Comparison of ENCODE assay signal across 8 mouse cellular contexts in genomic region chr11:85312818-85313217, GRCm38 (mm10). TPM values are rescaled to one million over a fixed set of nuclear protein-coding genes. Genes with fewer than 3 reads are reported as not detected.
DNase-seq lines count a peak whose midpoint lies in the region; ATAC-seq and TF ChIP-seq lines count a peak whose summit lies in the region.

No protein-coding gene starts in this region.

- H3K27ac ChIP-seq in MEL (ENCODE audit: control insufficient read depth, low read depth, low read length): no peak overlapping the region
- H3K27ac ChIP-seq in forebrain, postnatal 0 days (ENCODE audit: low read depth, low read length): no peak overlapping the region; the same call in 1 of the 2 replicates
- no peak overlapping the region for H3K27ac ChIP-seq in hindbrain, embryonic 10.5 days
- H3K27ac ChIP-seq in lung, embryonic 15.5 days: no peak overlapping the region

- 12% methylated on average over 2 of the region's 2 CpGs for WGBS in forebrain, postnatal 0 days
- WGBS in hindbrain, embryonic 10.5 days: 44% methylated on average over 2 of the region's 2 CpGs
- 14% methylated on average over 2 of the region's 2 CpGs for WGBS in lung, embryonic 15.5 days

- peak overlapping the region; percentile 95 for H3K4me2 ChIP-seq in forebrain, postnatal 0 days (ENCODE audit: low read depth)
- H3K4me2 ChIP-seq in lung, embryonic 15.5 days: peak overlapping the region; percentile 82

- H3K27me3 ChIP-seq in MEL (ENCODE audit: control insufficient read depth in 1 of 2, insufficient read depth in 2 of 2, low read length in 2 of 2): no peaks in the 10 kb centered on the region
- H3K27me3 ChIP-seq in forebrain, postnatal 0 days (ENCODE audit: insufficient read depth, low read length): no peaks in the 10 kb centered on the region
- no peaks in the 10 kb centered on the region for H3K27me3 ChIP-seq in hindbrain, embryonic 10.5 days (ENCODE audit: insufficient read depth, poor library complexity, severe bottlenecking)
- no peaks in the 10 kb centered on the region for H3K27me3 ChIP-seq in lung, embryonic 15.5 days

- TF ChIP-seq EP300 in MEL (IDR thresholded peaks at IDR 0.05; ENCODE audit: low read depth in 1 of 2, low read length in 2 of 2): no peak

- H3K9ac ChIP-seq in MEL (ENCODE audit: control insufficient read depth, low read depth, low read length, poor library complexity, severe bottlenecking): peak overlapping the region; percentile 19; the same call in 1 of the 2 replicates
- H3K9ac ChIP-seq in forebrain, postnatal 0 days: 0 out of 2 replicates have a peak overlapping the region, but pooled peaks have one; percentile 1
- no peak overlapping the region; the same call in 1 of the 2 replicates for H3K9ac ChIP-seq in lung, embryonic 15.5 days

- TF ChIP-seq CTCF in MEL (IDR thresholded peaks at IDR 0.05 in 2 of 3, conservative IDR thresholded peaks at IDR 0.05 in 1 of 3; ENCODE audit: control insufficient read depth in 1 of 3, insufficient read depth in 1 of 3, low read depth in 2 of 3, low read length in 3 of 3, poor library complexity in 1 of 3, severe bottlenecking in 1 of 3): no peak
- no peak for TF ChIP-seq CTCF in forebrain, postnatal 0 days (IDR thresholded peaks at IDR 0.05; ENCODE audit: low read depth)

- TF ChIP-seq POLR2A in MEL (IDR thresholded peaks at IDR 0.05; ENCODE audit: control insufficient read depth in 1 of 2, insufficient read depth in 1 of 2, low read depth in 1 of 2, low read length in 2 of 2, poor library complexity in 1 of 2): no peak

- H3K4me1 ChIP-seq in MEL (ENCODE audit: control insufficient read depth in 1 of 2, insufficient read depth in 2 of 2, low read length in 2 of 2): peaks cover 3 to 9% of the 10 kb centered on the region in 2 experiments
- peaks cover 17% of the 10 kb centered on the region; the same call in 1 of the 2 replicates for H3K4me1 ChIP-seq in forebrain, postnatal 0 days (ENCODE audit: insufficient read depth)
- H3K4me1 ChIP-seq in hindbrain, embryonic 10.5 days (replicated peaks): peaks cover 23% of the 10 kb centered on the region
- H3K4me1 ChIP-seq in lung, embryonic 15.5 days: peaks cover 8% of the 10 kb centered on the region

- 0 out of 2 replicates have a peak, but pooled peaks have one; percentile 14 for ATAC-seq in forebrain, postnatal 0 days
- peak; percentile 21; the same call in 1 of the 2 replicates for ATAC-seq in lung, embryonic 15.5 days (ENCODE audit: borderline replicate concordance, extremely low read depth, low FRiP score, low TSS enrichment)

- H3K4me3 ChIP-seq in MEL (ENCODE audit: control insufficient read depth in 1 of 2, insufficient read depth in 1 of 2, low read depth in 2 of 2, low read length in 2 of 2): peak overlapping the region in 1 of 2 experiments; percentile 87; a peak in 2 of 4 replicates
- peak overlapping the region; percentile 92 for H3K4me3 ChIP-seq in forebrain, postnatal 0 days (ENCODE audit: low read depth, low read length)
- H3K4me3 ChIP-seq in hindbrain, embryonic 10.5 days: peak overlapping the region; percentile 95
- H3K4me3 ChIP-seq in lung, embryonic 15.5 days: peak overlapping the region; percentile 78

- H3K36me3 ChIP-seq in MEL (ENCODE audit: control insufficient read depth in 1 of 2, insufficient read depth in 2 of 2, low read length in 2 of 2): peaks cover 0 to 23% of the 10 kb centered on the region in 2 experiments; a peak in 2 of 4 replicates
- H3K36me3 ChIP-seq in forebrain, postnatal 0 days (ENCODE audit: insufficient read depth): no peaks in the 10 kb centered on the region
- peaks cover 33% of the 10 kb centered on the region for H3K36me3 ChIP-seq in hindbrain, embryonic 10.5 days
- H3K36me3 ChIP-seq in lung, embryonic 15.5 days: no peaks in the 10 kb centered on the region

- no peak for TF ChIP-seq RAD21 in MEL (IDR thresholded peaks at IDR 0.05; ENCODE audit: low read depth, low read length)

- H3K9me3 ChIP-seq in MEL (replicated peaks; ENCODE audit: insufficient read depth, low read length): no peaks in the 10 kb centered on the region
- H3K9me3 ChIP-seq in forebrain, postnatal 0 days (ENCODE audit: low read length): no peaks in the 10 kb centered on the region
- 0 out of 2 replicates have a peak, but pooled peaks cover 2% of the 10 kb centered on the region for H3K9me3 ChIP-seq in hindbrain, embryonic 10.5 days
- H3K9me3 ChIP-seq in lung, embryonic 15.5 days: no peaks in the 10 kb centered on the region

- DNase-seq in MEL (ENCODE audit: low read depth, low spot score): peak; percentile 91
- DNase-seq in brain, embryonic 18.5 days (ENCODE audit: low read depth, low spot score): peak; percentile 55
- peak; percentile 85 for DNase-seq in forebrain, postnatal 0 days
- DNase-seq in hindbrain, embryonic 10.5 days (ENCODE audit: low spot score): no peak
- DNase-seq in layer of hippocampus, adult 8-10 months (ENCODE audit: low spot score in 2 of 2): peak; percentile 55 to 66
- peak; percentile 15 to 18 for DNase-seq in right cerebral cortex, postnatal 36 days (ENCODE audit: low spot score in 2 of 2)
- DNase-seq in thymus, postnatal 4 days: no peak

- peaks cover 39% of the 10 kb centered on the region for H3K79me2 ChIP-seq in MEL (ENCODE audit: control insufficient read depth, insufficient read depth, low read length, poor library complexity)

TF ChIP-seq in MEL, 35 proteins besides CTCF, POLR2A, EP300 and RAD21:
- TF ChIP-seq ETS1 (IDR thresholded peaks at IDR 0.05; ENCODE audit: low read depth, low read length): peak; percentile 50; the same call in 1 of the 2 replicates
- no peak for TF ChIP-seq CHD1 (IDR thresholded peaks at IDR 0.05; ENCODE audit: low read depth, low read length)
- TF ChIP-seq TAL1 (IDR thresholded peaks at IDR 0.05; ENCODE audit: low read length): 0 out of 2 replicates have a peak, but pooled peaks have one; percentile 12
- TF ChIP-seq RCOR1 (IDR thresholded peaks at IDR 0.05; ENCODE audit: low read depth, low read length): peak; percentile 93
TF ChIP-seq in MEL: peak in this region for 3.

RNA-seq across cellular contexts. Expression of gene Ppm1d, which starts 1.8 kb away (rescaled TPM):
- total RNA-seq in MEL (2012; rRNA removed): 13.3 and 14.9 TPM in 2 replicates
- polyA plus RNA-seq in MEL (2012; ENCODE audit: insufficient read depth in 1 of 2, insufficient read length in 2 of 2, low read depth in 1 of 2, low replicate concordance in 2 of 2, missing spikeins in 1 of 2): 10 to 100 TPM in 1 of 2 experiments, not detected in 1; 15.5 TPM
- 18.5 and 31.6 TPM in 2 replicates for total RNA-seq in forebrain, postnatal 0 days (2014; rRNA removed)
- polyA plus RNA-seq in forebrain, postnatal 0 days (2015; fragmentation: Nextera tagmentation; extraction: Ambion mirVana): 16.3 and 16.6 TPM in 2 replicates
- 22.6 and 25.0 TPM in 2 replicates for polyA plus RNA-seq in hindbrain, embryonic 10.5 days (2016; fragmentation: Nextera tagmentation; extraction: Ambion mirVana)
- 10 to 100 TPM; 15.2 to 16.2 (median 15.5) TPM for total RNA-seq in layer of hippocampus, adult 8-10 months (2022)
- polyA plus RNA-seq in lung, embryonic 15.5 days (2015; fragmentation: Nextera tagmentation; extraction: Ambion mirVana): 19.4 and 19.8 TPM in 2 replicates

RNA-seq across cellular contexts. Expression of gene Bcas3, which starts 40.1 kb away (rescaled TPM):
- total RNA-seq in MEL (2012; rRNA removed): 5.9 and 8.6 TPM in 2 replicates
- polyA plus RNA-seq in MEL (2012; ENCODE audit: insufficient read depth in 1 of 2, insufficient read length in 2 of 2, low read depth in 1 of 2, low replicate concordance in 2 of 2, missing spikeins in 1 of 2): 10 to 100 TPM in 1 of 2 experiments, not detected in 1; 14.7 TPM
- total RNA-seq in forebrain, postnatal 0 days (2014; rRNA removed): 29.3 and 33.1 TPM in 2 replicates
- polyA plus RNA-seq in forebrain, postnatal 0 days (2015; fragmentation: Nextera tagmentation; extraction: Ambion mirVana): 30.3 and 31.6 TPM in 2 replicates
- 23.3 and 37.3 TPM in 2 replicates for polyA plus RNA-seq in hindbrain, embryonic 10.5 days (2016; fragmentation: Nextera tagmentation; extraction: Ambion mirVana)
- 10 to 100 TPM; 60.1 to 74.8 (median 66.2) TPM for total RNA-seq in layer of hippocampus, adult 8-10 months (2022)
- 30.8 and 32.5 TPM in 2 replicates for polyA plus RNA-seq in lung, embryonic 15.5 days (2015; fragmentation: Nextera tagmentation; extraction: Ambion mirVana)

Comparison
In these comparisons a context has a peak if more than half of its experiments do, and no peak if none do; other contexts are left out.
1. DNase-seq: peak in MEL (single experiment), brain, embryonic 18.5 days (single experiment), forebrain, postnatal 0 days (single experiment), layer of hippocampus, adult 8-10 months (2 of 2) and right cerebral cortex, postnatal 36 days (2 of 2); none in hindbrain, embryonic 10.5 days (single experiment) and thymus, postnatal 4 days (single experiment).